Mouse (Mus musculus): Measurements from ENCODE around the gene Zfp39. TPM values are rescaled to one million over a fixed set of nuclear protein-coding genes. Genes with fewer than 3 reads are reported as not detected.

Zfp39 gene
- total RNA-seq, 2 experiments from 2014 or later: 9.5 to 9.6 TPM

DNA sequence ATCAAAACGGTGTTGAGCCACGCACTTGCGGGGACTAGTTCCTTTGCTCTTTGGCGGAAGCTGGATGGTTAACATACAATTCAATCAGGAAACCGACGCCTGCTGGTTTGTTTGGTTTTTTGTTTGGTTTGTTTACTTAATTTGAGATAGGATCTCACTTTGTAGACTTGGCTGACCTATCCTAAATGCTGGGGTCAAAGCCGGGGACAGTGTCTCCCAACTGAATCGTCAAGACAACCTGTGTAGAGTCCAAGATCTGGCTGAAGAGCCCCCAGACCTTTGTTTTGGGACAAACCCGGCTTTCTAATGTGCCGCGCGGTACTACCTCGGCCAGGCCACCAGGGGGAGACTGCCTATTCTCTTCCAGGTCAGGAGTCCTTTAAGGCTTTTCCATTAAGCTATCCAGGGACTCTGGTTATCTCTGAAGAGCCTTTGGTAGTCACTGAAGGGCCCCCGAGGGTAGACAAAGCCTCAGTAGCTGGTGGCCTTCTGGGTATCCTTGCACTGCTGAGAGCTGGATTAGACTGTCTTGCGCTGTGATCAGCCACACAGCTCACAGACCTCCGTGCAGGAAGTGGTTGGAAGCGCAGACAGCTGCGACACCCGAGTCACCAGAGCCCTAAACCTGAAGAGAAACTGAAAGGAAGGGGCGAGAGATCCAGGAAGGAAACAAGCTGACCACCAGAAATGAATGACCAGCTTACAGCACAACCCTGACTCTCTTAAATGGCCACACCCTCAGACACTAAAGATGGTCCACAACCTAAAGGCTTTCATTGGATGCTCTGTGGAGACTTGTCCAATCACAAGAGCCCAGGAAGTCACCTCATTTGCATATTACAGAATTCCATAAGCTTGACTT lies 24.0 kb upstream of the Zfp39 start:
- intact Hi-C loops (cut with DNase I): no loop called here
- DNase-seq (ENCODE audit: extremely low spot score in 1 of 2, low spot score in 2 of 2): peak in 1 of 2 experiments; percentile 57

DNA sequence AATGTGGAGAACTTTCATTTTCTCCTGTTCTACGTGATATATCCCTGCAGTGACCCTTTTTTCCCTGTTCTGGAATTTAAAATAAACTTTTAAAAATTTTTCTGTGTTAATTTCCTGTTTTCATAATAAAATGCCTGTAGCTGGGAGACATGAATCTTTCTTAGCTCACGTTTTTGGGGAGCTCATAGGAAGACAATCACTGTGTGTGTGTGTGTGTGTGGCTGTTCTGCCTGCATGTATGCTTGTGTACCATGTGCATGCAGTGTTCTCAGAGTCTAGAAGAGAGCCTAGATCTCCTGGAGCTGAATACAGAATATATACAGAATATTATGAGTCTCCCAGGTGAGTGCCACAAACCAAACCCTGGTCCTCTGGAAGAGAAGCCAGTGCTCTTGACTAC lies 23.0 kb upstream of the Zfp39 start:
- no peak for DNase-seq (ENCODE audit: extremely low spot score in 1 of 2, low spot score in 2 of 2)
- intact Hi-C loops (cut with DNase I): no loop called here

DNA sequence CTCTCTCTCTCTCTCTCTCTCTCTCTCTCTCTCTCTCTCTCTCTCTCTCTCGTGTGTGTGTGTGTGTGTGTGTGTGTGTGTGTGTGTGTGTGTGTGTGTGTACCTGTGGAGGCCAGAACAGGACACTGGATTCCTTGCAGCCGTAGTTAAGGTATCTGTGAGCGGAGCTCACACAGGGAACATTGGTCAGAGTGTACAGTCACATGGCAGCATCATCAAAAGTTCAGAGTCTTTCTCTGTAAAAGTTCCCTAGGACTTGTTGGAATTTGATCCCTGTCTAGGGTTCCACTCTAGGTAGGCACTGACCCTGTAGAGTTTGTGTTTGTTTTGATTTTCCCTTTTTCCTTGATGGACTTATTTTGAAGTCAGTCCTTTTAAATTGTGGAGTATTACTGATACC lies 22.6 kb upstream of the Zfp39 start:
- DNase-seq (ENCODE audit: extremely low spot score in 1 of 2, low spot score in 2 of 2): no peak
- intact Hi-C loops (cut with DNase I): no loop called here

DNA sequence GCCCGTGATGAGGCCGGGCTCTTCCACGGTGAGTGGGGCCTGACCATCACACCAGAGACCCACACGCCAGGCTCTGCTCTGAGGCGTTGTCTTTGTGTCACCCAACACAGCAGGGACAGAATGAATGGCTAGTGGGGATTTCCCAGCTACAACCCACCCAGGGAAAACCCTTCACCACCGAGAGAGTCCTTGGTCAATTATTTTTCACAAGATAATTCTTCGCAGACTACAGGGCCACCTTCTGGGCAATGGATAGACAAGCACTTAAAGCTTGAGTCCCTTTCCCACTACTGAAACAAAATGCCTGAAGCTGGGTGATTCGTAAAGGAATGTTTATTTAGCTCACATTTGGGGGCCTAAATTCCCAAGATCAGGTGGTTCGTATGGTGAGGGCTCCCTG lies 18.4 kb upstream of the Zfp39 start:
- no peak for DNase-seq (ENCODE audit: extremely low spot score in 1 of 2, low spot score in 2 of 2)
- intact Hi-C loops (cut with DNase I): no loop called here

- intact Hi-C loops (cut with DNase I): no loop called here
- DNase-seq (ENCODE audit: extremely low spot score in 1 of 2, low spot score in 2 of 2): no peak
Observed at GRCm38 (mm10) chr11:58918759-58919158, 14.7 kb upstream of the Zfp39 start.

DNA sequence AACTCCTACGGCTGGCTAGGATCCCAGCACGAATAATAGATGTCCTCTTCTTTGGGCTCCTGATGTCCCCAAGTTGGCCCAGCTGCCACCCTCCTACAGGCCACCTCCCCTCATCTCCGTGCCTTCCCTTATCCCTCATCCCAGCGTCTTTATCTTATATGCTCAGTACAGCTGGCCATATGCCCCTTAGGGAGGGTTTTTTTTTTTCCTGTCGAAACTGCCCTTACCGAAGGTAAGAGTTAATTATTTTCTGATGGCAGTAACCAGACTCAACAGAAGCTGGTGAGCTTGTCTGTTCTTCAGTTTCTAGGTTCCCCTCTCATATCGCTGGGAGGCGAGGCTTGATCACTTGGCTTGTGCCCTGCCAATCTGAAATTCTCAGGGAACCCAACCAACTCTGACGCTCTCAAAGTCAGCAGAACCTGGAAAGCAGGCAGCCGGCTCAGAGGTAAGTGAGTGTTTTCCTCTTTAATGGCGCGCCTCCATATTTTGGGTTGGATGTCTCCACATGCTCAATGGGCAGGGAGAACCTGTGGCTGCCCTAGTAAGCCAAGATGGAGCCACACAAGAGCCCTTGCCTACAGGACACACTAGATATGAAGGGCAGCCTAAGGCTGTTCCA lies 13.8 kb upstream of the Zfp39 start, which contains the start of gene Btnl10:
Gene Btnl10 (plus strand): TSS at position 164 of the 622 bp plus-strand sequence.
- intact Hi-C loops (cut with DNase I): no loop called here
- DNase-seq (ENCODE audit: extremely low spot score in 1 of 2, low spot score in 2 of 2): no peak

- intact Hi-C loops (cut with DNase I): no loop called here
- peak in 1 of 2 experiments; percentile 53 for DNase-seq (ENCODE audit: extremely low spot score in 1 of 2, low spot score in 2 of 2)
Observed at GRCm38 (mm10) chr11:58916879-58917744, 13.1 kb upstream of the Zfp39 start.

DNA sequence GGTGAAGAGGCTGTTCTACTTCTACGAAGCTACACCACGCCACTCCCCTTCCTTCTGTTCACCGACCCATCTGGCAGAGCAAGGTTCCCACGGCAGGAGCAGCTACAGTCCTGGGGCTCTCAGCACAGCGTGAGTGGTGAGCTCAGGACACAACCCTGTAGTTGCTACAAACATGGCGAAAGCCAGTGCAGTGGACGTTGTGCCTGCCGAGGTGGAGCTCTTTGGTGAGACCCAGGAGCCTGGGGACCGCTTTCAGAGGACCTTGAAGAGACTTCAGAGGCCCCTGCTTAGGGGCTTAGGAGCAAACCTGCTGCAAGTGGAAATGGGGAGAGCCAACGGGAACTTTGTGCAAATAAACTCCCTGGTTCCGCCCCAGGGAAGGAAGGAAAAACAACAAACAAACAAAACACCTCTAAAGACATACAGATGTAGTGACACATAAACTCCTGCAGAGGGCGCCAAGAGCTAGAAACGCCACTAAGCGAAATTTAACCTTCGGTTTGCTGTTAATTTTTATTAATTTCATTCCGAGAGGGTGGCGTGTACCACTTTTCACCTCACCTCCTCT lies 10.5 kb upstream of the Zfp39 start:
- no peak for DNase-seq (ENCODE audit: extremely low spot score in 1 of 2, low spot score in 2 of 2)
- intact Hi-C loops (cut with DNase I): no loop called here

- intact Hi-C loops (cut with DNase I): no loop called here
- DNase-seq (ENCODE audit: extremely low spot score in 1 of 2, low spot score in 2 of 2): no peak
Observed at GRCm38 (mm10) chr11:58913776-58914175, 9.8 kb upstream of the Zfp39 start.

GRCm38 (mm10) chr11:58904838-58905237 lies 813 bp upstream of the Zfp39 start:
- intact Hi-C loops (cut with DNase I): no loop called here
- DNase-seq (ENCODE audit: extremely low spot score in 1 of 2, low spot score in 2 of 2): no peak

GRCm38 (mm10) chr11:58904410-58904718 lies 339 bp upstream of the Zfp39 start:
- DNase-seq (ENCODE audit: extremely low spot score in 1 of 2, low spot score in 2 of 2): no peak
- intact Hi-C loops (cut with DNase I): no loop called here

DNA sequence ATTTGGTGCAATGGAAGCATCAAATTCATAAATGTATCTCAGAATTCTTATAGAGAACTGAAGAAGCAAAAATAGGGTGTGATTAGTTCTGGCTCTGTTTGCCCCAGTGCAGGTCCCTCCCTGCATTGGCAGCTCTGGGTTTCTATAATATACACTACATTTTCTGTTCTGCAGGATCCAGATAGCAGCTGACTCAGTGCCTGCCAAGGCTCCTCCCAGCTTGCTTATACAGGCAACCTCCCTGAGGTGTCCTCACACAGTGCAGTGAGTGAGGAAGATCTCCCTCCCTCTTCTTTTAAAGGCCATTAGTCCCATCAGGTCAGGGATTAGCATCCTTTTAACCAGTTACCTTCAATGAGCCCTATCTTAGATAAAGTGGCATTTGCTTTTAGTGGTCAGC lies 2.9 kb downstream of the Zfp39 start:
- intact Hi-C loops (cut with DNase I): no loop called here
- DNase-seq (ENCODE audit: extremely low spot score in 1 of 2, low spot score in 2 of 2): no peak

GRCm38 (mm10) chr11:58897485-58897884 lies 6.5 kb downstream of the Zfp39 start:
- intact Hi-C loops (cut with DNase I): no loop called here
- DNase-seq (ENCODE audit: extremely low spot score in 1 of 2, low spot score in 2 of 2): peak in 1 of 2 experiments; percentile 57

DNA sequence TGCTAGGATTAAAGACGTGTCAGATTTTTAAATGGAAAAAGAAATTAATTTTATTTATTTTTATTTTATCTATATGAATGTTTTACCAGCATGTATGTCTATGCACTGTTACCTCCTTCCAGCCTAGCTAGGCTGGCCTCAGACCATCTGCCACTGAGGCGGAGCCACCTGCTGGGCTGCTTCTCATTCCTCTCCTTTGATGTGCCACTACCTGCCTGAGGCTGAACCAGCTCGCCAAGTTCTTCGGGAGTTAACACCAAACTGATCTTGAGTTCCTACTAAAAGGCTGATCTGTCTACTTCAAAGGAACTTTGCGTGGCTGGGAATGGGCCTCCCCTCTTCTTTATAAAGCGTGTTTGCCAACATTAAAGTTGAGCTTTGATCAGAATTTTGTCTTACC lies 9.6 kb downstream of the Zfp39 start:
- no peak for DNase-seq (ENCODE audit: extremely low spot score in 1 of 2, low spot score in 2 of 2)
- intact Hi-C loops (cut with DNase I): no loop called here

DNA sequence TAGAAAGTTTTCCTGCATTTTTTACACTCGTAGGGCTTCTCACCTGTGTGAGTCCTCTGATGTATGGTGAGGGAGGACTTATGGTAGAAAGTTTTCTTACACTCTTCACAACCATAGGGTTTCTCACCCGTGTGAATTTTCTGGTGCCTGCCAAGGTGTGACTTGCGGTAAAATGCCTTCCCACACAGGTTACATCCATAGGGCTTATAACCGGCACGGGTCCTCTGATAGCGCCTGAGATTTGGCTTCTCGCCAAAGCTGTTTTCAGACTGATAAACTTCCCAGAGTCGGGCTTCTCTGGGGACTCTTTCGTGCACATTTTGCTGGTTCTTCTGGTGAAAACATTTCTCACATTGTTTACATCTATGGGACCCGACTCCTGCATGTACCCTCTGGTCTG lies 13.5 kb downstream of the Zfp39 start:
- DNase-seq (ENCODE audit: extremely low spot score in 1 of 2, low spot score in 2 of 2): no peak
- intact Hi-C loops (cut with DNase I): no loop called here

DNA sequence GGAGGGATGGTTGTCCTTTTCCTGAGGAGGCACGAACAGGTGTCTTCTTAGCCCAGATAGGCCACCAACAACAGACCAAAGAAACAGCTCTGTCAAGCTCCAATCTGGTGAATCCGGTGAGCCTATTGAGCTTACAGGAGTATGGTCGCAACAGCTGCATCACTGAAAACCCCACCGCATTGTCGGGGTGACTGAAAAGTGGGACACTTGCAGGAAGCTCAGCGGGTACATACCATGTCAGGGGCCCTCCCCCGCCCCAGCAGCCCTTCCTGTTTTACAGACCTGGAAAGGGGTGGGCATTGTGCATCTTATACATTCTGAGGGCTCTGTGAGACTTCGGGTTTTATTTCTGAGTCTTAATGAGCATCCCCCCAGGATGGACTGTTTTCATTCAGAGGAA lies 20.3 kb downstream of the Zfp39 start:
- intact Hi-C loops (cut with DNase I): no loop called here
- no peak for DNase-seq (ENCODE audit: extremely low spot score in 1 of 2, low spot score in 2 of 2)

GRCm38 (mm10) chr11:58870961-58871360 lies 33.1 kb downstream of the Zfp39 start:
- DNase-seq (ENCODE audit: extremely low spot score in 1 of 2, low spot score in 2 of 2): no peak
- intact Hi-C loops (cut with DNase I): no loop called here

GRCm38 (mm10) chr11:58867954-58868330 lies 36.1 kb downstream of the Zfp39 start:
- DNase-seq (ENCODE audit: extremely low spot score in 1 of 2, low spot score in 2 of 2): no peak
- intact Hi-C loops (cut with DNase I): no loop called here
